Mouse (Mus musculus) ES-E14 (cell line): ENCODE measurements around the gene Tnfrsf22. TPM values are rescaled to one million over a fixed set of nuclear protein-coding genes. Genes with fewer than 3 reads are reported as not detected.
A peak's percentile ranks its signal among the peaks of the same experiment; 100 is the strongest.

Experiments
- DNase-seq: peaks from one replicate; pipeline ENCODE4 v3.0.0-alpha.2; 2013; ENCODE audit warnings: low read depth, low spot score
- H3K27ac ChIP-seq: 2 replicates; pipeline ENCODE4 v1.5.1; 2012; ENCODE audit warnings: low read depth, mild to moderate bottlenecking, low read length, moderate library complexity, mixed read lengths; ENCODE audit not compliant: poor library complexity, insufficient read depth, severe bottlenecking
- H3K36me3 ChIP-seq: 2 replicates; pipeline ENCODE4 v1.6.1; 2012; ENCODE audit warnings: mild to moderate bottlenecking, low read length, moderate library complexity, mixed read lengths; ENCODE audit not compliant: control insufficient read depth, poor library complexity, insufficient read depth, severe bottlenecking
- H3K4me1 ChIP-seq, 2 experiments: fragments of 150-350 bp in 1 of 2; sonication (generic) in 1 of 2; 2 replicates each; pipeline ENCODE4 v1.6.1; 2012; ENCODE audit warnings: low read length in 2 of 2, mild to moderate bottlenecking in 1 of 2, mixed read lengths in 1 of 2; ENCODE audit not compliant: control insufficient read depth in 2 of 2, insufficient read depth in 2 of 2, poor library complexity in 1 of 2
- H3K4me3 ChIP-seq, 2 experiments: fragments of 150-350 bp in 1 of 2; sonication (generic) in 1 of 2; 2 replicates each; pipeline ENCODE4 v1.5.1; 2012; ENCODE audit warnings: low read length in 2 of 2, low read depth in 1 of 2, mild to moderate bottlenecking in 1 of 2, mixed read lengths in 1 of 2; ENCODE audit not compliant: insufficient read depth in 1 of 2, poor library complexity in 1 of 2, severe bottlenecking in 1 of 2
- H3K9ac ChIP-seq: 2 replicates; pipeline ENCODE4 v1.6.1; 2012; ENCODE audit warnings: low read depth, mild to moderate bottlenecking, low read length, mixed read lengths; ENCODE audit not compliant: poor library complexity, insufficient read depth, severe bottlenecking
- H3K9me3 ChIP-seq: fragments of 150-350 bp; sonication (generic); 2 replicates; pipeline ENCODE4 v1.6.1; 2012; ENCODE audit warnings: low read depth, mild to moderate bottlenecking, low read length; ENCODE audit not compliant: control insufficient read depth, insufficient read depth
- CHD2 ChIP-seq: IDR thresholded peaks from 2 replicates; pipeline ENCODE4 v1.6.1; 2014; ENCODE audit warnings: mild to moderate bottlenecking, low read depth, low read length, inconsistent platforms
- HCFC1 ChIP-seq: IDR thresholded peaks from 2 replicates; pipeline ENCODE4 v1.6.1; 2012; ENCODE audit warnings: low read length, inconsistent platforms, borderline replicate concordance; ENCODE audit not compliant: insufficient read depth
- MAFK ChIP-seq: IDR thresholded peaks from 2 replicates; pipeline ENCODE4 v1.6.1; 2014; ENCODE audit warnings: mild to moderate bottlenecking, low read depth, low read length, inconsistent platforms; ENCODE audit not compliant: insufficient read depth
- ZC3H11A ChIP-seq: IDR thresholded peaks from 2 replicates; pipeline ENCODE4 v1.6.1; 2012; ENCODE audit warnings: low read depth, mild to moderate bottlenecking, inconsistent platforms, low read length, borderline replicate concordance
- ZNF384 ChIP-seq: IDR thresholded peaks from 2 replicates; pipeline ENCODE4 v1.6.1; 2012; ENCODE audit warnings: low read depth, low read length, inconsistent platforms
- in situ Hi-C, 2 experiments: fragments of 600-800 bp; cut with MboI; formaldehyde crosslinking; loops; one replicate each; pipeline ENCODE4 v1.15.1; 2025; ENCODE audit warnings: low sequenced_read_pairs in 2 of 2, inconsistent platforms in 1 of 2; ENCODE audit not compliant: unreplicated experiment in 2 of 2
- total RNA-seq: library from RNA; depleted of rRNA; stranded (reverse); fragments of 300-350 nt; gene quantifications from 2 replicates; pipeline ENCODE4 v1.2.3, GENCODE M21; 2012

The Tnfrsf22 gene
- total RNA-seq, 1 experiment = 12.9 TPM

- Histone ChIP-seq H3K36me3 (peaks cover 2% of the 10 kb centered on the region; the same call in 1 of the 2 replicates), H3K27ac (peak overlapping the region; percentile 44), H3K9me3 (no peaks in the 10 kb centered on the region), H3K9ac (no peak overlapping the region), H3K4me3 (no peak overlapping the region), H3K4me1 (peaks cover 0 to 3% of the 10 kb centered on the region in 2 experiments; a peak in 1 of 4 replicates)
- DNase-seq = peak; percentile 28
- in situ Hi-C loops = no loop called here
- no peak for TF ChIP-seq MAFK
- no peak for TF ChIP-seq HCFC1
- TF ChIP-seq CHD2 = no peak
- no peak for TF ChIP-seq ZC3H11A
- TF ChIP-seq ZNF384 = no peak
Observed at GRCm38 (mm10) chr7:143636674-143637073, 12.8 kb downstream of the Tnfrsf22 start.

GRCm38 (mm10) chr7:143631503-143631902 lies 18.0 kb downstream of the Tnfrsf22 start:
- in situ Hi-C loops = no loop called here
- peaks cover 2% of the 10 kb centered on the region; the same call in 1 of the 2 replicates for H3K36me3 ChIP-seq
- no peak for TF ChIP-seq HCFC1
- no peak for TF ChIP-seq MAFK
- no peak for TF ChIP-seq CHD2
- TF ChIP-seq ZNF384 = no peak
- no peak for TF ChIP-seq ZC3H11A

GRCm38 (mm10) chr7:143629501-143629900 lies 20.0 kb downstream of the Tnfrsf22 start:
- DNase-seq = no peak
- H3K36me3 ChIP-seq = no peaks in the 10 kb centered on the region
- H3K4me3 ChIP-seq = no peak overlapping the region
- no peaks in the 10 kb centered on the region for H3K4me1 ChIP-seq
- H3K27ac ChIP-seq = no peak overlapping the region
- in situ Hi-C loops = no loop called here
- H3K9ac ChIP-seq = no peak overlapping the region
- no peaks in the 10 kb centered on the region for H3K9me3 ChIP-seq
- no peak for TF ChIP-seq ZNF384
- no peak for TF ChIP-seq HCFC1
- TF ChIP-seq CHD2 = no peak
- TF ChIP-seq MAFK = no peak
- TF ChIP-seq ZC3H11A = no peak

More at GRCm38 (mm10) chr7:143631503-143631902, 18.0 kb downstream of the Tnfrsf22 start:
- H3K4me3 ChIP-seq = no peak overlapping the region
- DNase-seq = no peak
- no peaks in the 10 kb centered on the region for H3K4me1 ChIP-seq
- no peak overlapping the region for H3K9ac ChIP-seq
- no peaks in the 10 kb centered on the region for H3K9me3 ChIP-seq
- no peak overlapping the region for H3K27ac ChIP-seq

GRCm38 (mm10) chr7:143628540-143628939 lies 20.9 kb downstream of the Tnfrsf22 start, which contains the start of gene Tnfrsf26:
Gene Tnfrsf26 (minus strand): TSS chr7:143628722.
- H3K9me3 ChIP-seq = no peaks in the 10 kb centered on the region
- in situ Hi-C loops = no loop called here
- no peaks in the 10 kb centered on the region for H3K4me1 ChIP-seq
- no peak within 1 kb of the TSS for H3K4me3 ChIP-seq
- DNase-seq = no peak
- no peak within 1 kb of the TSS for H3K9ac ChIP-seq
- no peaks in the 10 kb centered on the region for H3K36me3 ChIP-seq
- H3K27ac ChIP-seq = no peak within 1 kb of the TSS
- TF ChIP-seq ZNF384 (no peak), HCFC1 (no peak), MAFK (no peak), CHD2 (no peak), ZC3H11A (no peak)
